Mouse (Mus musculus): ENCODE results near the gene Unc50. TPM values are rescaled to one million over a fixed set of nuclear protein-coding genes. Genes with fewer than 3 reads are reported as not detected.

Unc50 gene
- total RNA-seq (2021): 10 to 100 TPM; 25.8 to 28.0 TPM
- long read RNA-seq, experiment 1, transcript Unc50-201 (6 exons, 1,414 nt): major isoform, 18 of 33 reads
- long read RNA-seq, experiment 1, transcript Unc50-202 (6 exons, 1,094 nt): minor isoform, 9 of 33 reads
- long read RNA-seq, experiment 1, partial matches to known transcripts: 3 of 33 reads
- long read RNA-seq, experiment 1, other reads (novel, unspliced or antisense): 3 of 33 reads
- long read RNA-seq, experiment 2, transcript Unc50-202 (6 exons, 1,094 nt): minor isoform, 6 of 18 reads
- long read RNA-seq, experiment 2, transcript Unc50-201 (6 exons, 1,414 nt): major isoform, 7 of 18 reads
- long read RNA-seq, experiment 2, partial matches to known transcripts: 1 of 18 reads
- long read RNA-seq, experiment 2, other reads (novel, unspliced or antisense): 2 of 18 reads

DNA sequence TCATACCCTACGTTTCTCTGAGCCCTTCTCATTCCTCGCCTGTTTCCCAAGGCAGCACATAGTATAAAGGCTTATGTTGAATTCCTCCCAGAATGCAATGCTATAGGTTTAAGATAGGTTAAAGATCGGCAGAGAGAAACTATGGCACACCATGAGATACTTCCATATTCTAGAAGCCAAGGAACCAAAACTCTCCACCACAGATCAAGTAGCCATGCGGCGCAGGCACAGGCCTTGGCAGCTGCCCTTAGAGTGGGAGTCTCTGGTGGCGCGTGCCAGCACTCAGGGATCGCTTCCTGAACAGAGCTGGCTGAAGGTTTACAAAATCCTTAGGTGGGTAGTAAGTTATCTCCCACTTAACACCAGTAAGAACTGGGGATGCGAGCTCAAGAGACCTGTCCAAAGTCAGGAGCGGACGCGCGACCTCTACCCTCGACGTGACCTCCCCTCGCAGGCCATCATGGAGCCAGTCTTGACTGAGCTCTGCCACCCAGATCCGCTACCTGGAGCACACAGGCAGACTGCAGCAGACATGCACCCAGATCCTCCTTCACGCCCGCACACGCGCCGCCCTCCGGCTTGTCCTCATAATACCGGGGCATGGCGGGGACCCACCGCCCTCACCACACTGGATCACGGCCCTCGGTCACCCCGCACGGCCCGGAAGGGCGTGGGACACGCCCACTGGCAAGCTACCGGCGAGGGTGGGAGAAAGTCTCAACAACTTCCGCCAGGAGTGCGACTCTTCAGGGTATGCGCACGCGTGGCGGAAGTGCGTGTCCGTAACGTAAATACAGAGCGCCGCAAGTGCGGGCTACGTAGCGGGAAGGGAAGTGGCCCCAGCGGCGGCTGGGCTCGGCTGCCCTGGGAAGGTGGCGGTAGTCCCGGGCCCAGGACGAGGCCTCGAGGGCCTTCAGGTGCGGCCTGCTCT, at the start of gene Unc50, which contains the start of gene Coa5:
TSS of gene Unc50 (plus strand) at position 774 of the 931 bp plus-strand sequence.
TSS of gene Coa5 (minus strand) at position 738 of the 931 bp plus-strand sequence.
- DNase-seq: peak; percentile 94

GRCm38 (mm10) chr1:37380913-37381312, 49.0 kb upstream of the Unc50 start:
- DNase-seq: no peak

- no peak for DNase-seq
Observed at GRCm38 (mm10) chr1:37384304-37384703, 45.6 kb upstream of the Unc50 start.

DNA sequence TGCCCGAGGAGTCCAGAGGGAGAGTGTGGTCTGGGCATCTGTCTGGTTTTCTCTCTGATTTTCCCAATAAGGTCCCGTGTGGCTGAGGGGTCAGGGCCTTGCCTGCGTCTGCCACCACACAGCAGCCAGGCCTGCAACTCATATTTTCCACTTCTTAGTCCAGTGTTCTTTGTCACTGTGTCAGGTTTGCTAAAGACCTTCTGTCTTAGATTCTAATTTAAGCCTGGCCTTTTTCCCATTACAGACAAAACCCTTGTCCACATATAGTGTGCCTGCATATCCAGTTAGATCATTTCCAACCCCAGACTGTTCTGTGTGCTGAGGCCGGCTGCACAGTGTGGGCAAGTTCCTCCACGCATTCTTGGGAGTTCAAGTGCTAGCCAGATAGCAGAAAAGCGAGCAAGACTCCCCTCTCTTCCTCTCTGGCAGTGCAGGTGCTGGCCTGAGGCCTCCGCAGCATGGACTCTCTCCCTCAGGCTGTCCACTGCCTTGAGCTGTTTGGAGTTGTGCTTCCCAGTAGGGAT, 43.4 kb upstream of the Unc50 start:
- no peak for DNase-seq

GRCm38 (mm10) chr1:37393174-37393573, 36.8 kb upstream of the Unc50 start:
- no peak for DNase-seq

- DNase-seq: no peak
Observed at GRCm38 (mm10) chr1:37396481-37396880, 33.5 kb upstream of the Unc50 start.

- DNase-seq: no peak
Observed at GRCm38 (mm10) chr1:37398961-37399360, 31.0 kb upstream of the Unc50 start.

DNA sequence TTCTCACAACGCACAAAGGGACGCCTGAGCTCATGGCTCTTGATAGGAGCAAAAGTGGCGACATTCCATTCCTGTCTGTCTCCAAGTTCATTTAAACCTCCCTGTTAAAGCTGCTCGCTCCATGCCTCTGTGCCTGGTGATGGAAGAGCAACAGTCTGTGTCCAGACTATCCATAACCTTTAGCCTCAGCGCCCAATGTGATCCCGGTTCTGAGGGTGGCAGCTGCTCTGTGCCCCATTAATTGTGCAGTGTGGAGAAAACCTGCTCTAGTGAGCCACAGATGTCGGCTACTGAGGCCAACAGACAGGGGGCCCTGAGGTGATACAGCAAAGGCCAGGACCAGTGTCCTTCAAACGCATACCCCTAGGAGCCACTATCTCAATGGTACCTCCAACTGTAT, 30.2 kb upstream of the Unc50 start:
- DNase-seq: no peak

DNA sequence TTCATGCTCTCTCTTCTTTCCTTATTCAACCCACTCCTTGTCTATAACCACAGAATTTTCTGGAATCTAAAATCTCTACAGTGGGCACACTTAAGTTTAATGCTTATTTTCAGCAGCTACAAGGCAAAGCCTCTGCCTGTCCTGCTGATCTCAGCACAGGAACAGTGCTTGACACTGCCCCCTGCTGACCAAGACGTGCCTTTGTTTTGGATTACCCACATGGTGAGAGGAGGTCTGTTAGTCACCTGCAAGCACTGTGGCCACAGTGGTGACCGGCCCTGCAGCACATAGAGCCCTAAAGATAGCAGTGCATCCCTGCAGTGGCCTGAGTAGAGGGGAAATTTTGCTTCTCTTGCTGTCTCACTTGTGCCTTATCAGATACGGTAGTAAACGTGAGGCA, 28.3 kb upstream of the Unc50 start:
- DNase-seq: peak; percentile 71

DNA sequence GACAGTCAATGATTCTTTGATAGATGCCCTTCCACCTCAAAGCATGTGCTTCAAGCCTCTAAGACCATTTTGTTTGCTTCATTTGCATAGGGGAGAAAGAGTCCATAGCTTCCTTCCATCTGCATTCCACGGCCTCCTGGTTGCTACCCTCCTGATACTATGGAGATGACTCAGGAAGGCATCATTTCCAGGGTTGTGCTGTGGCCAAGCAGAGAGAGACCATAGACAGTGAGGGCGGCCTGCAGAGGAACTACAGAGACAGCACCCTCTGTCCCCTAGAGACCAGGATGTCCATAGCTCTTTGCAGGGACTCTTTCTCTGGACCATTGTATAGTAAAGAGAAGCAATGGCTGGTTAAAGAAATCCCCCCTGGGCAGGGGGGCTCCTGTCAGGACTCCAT, 24.8 kb upstream of the Unc50 start:
- no peak for DNase-seq

GRCm38 (mm10) chr1:37407228-37407627, 22.7 kb upstream of the Unc50 start:
- DNase-seq: no peak

DNA sequence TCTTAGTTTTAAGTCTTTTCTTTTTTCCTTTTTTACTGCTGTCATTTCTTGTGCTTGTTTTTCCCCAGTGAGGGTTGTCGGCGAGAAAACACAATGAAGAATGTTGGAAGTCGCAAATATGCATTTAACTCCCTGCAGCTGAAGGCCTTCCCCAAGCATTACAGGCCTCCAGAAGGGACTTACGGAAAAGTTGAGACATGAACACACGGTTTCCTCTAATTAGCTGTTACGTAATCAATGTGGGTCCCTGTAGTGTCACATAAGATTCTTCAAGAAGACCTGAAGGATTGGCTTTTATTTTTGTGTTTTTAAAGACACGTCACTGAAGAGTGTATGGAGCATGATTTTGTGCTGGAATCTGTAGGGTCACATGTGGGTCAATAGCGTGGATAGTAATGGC, 21.9 kb upstream of the Unc50 start:
- DNase-seq: no peak

DNA sequence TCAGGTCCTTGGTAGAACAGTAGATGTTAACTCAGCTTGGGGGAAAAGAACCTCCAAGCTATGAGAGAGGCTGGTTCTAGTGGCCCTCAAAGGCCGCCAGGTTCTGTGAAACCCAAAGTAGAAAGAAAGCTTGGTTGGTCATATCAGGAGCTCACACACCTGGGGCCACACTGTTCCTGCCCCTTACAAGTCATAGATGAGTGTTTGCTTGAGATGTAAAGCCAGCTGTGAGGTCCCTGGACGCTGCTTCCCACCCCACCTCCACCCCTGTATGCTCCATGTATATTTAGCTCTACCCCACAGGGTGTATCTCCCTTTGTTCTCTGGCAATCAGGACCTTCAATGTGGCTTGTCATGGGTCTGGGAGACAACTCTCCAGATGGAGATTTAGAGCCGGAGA, 21.3 kb upstream of the Unc50 start:
- no peak for DNase-seq

GRCm38 (mm10) chr1:37409647-37410046, 20.3 kb upstream of the Unc50 start:
- no peak for DNase-seq

GRCm38 (mm10) chr1:37415394-37415793, 14.5 kb upstream of the Unc50 start:
- DNase-seq: no peak

DNA sequence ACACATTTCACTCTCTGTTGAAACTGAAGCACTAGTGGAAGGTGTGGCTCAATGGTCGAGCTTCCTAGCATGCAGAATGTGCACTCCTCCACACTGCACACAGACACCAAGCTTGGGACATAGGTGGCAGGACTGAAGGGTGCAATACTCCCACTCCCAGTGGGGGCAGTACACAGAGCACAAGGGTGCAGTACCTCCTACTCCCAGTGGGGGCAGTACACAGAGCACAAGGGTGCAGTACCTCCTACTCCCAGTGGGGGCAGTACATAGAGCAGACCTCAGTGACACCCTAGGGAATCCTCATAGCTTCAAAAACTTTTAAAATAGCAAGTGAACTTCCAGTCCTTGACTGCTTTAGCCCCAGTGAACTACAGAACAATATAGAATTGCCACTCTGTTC, 10.5 kb upstream of the Unc50 start:
- DNase-seq: peak; percentile 73

DNA sequence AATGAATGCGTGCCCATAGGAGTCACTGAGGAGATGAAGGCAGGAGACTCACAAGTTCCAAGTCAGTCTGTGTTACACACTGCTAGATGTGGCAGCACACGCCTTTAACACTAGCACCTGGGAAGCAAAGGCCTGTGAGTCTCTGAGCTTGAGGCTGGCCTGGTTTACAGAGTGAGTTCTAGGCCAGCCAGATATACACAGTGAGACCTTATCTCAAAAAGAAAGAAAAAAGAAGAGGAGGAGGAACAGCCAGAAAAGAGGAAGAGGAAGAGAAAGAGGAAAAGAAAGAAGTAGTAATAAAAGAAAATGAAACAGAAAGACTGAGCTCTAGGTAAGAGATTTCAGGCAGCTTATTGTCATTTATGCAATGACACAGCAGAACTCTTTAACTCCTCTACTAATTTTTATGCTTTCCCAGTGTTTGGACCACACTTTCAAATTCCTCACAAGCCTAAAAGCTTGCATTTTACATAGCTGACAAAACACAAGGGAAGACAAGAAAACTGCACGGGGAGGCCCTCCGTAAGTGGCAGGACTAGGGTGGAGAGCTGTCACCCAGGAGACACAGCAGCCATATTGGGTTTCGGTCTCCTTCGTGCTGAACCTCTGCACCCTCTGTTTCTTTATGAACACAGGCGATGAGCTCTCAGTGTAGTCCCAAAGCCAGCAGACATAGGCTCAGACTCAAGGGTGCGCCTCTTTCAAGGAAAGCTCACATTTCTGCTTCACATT, 2.6 kb upstream of the Unc50 start:
- no peak for DNase-seq

GRCm38 (mm10) chr1:37428911-37429310, 1.0 kb upstream of the Unc50 start:
- DNase-seq: no peak

GRCm38 (mm10) chr1:37430297-37430840, 430 bp downstream of the Unc50 start:
- DNase-seq: no peak

DNA sequence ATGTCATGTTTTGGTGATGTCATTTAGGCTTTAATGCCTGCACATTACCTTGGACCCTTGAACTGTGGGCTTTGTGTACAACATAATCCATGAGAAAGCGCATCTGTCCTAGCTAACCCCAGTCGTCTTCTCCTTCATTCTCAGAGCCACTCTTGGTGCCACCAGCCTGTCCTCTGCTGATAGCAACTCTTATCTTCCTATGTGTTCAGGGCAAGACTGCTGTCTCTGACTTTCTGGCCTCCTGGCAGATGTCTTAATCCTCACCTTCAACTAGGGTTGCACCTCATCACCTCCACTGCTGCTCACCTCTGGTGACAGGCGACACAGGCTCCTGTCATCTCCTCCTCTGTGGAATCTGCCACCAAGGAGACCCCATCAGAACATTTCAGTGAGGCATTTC, 6.5 kb downstream of the Unc50 start:
- no peak for DNase-seq

DNA sequence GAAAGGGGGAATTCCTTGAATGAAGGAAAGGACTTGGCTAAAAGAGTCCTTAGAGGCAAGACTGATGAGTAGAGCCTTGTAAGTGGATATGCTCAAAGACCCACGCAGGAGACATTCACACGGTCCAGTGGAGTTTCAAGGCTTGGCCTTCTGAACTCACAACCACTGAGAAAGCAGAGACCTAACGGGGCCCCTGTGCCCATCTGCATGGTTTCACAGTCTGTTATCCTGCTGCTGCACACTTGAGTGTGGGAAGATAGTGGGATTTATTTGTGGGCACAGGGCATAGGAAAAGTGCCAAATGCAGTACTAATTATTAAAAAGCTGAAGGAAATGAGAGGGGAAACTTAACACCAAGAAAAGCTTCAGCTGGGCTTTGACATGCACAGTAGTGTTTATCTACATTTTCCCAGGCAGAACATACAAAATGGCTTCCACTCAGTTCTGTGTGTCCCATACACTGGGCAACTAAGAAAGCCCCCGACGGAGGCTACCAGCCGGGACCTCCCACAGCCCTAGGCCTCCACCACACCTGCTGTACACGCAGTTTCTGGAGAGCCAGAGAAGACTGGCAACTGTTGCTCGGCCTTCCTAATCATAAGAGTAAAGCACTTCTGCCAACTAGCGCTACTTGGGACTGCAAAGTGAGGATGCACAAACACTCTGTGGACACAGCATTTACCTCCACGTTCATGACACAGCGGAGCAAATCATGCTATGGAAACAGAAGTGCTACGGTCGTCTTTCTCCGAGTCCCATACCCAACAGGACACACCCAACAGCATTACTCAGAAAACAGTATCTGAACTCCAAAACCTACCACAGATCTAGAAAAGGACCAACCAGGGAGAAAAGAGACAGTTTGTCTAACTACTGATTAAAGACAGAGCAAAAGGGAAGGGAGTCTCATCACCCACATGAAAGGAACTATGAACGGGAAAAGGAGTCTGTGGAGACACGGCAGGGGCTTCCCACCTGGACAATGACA, 13.2 kb downstream of the Unc50 start:
- DNase-seq: no peak
